ENCODE assay signal across 9 mouse cellular contexts in genomic region chr4:74222360-74222759, GRCm38 (mm10). TPM values are rescaled to one million over a fixed set of nuclear protein-coding genes. Genes with fewer than 3 reads are reported as not detected.
A peak's percentile ranks its signal among the peaks of the same experiment; 100 is the strongest.
DNase-seq lines count a peak whose midpoint lies in the region; ATAC-seq and TF ChIP-seq lines count a peak whose summit lies in the region.
"Had no signal": no experiment of that assay in that cellular context is flagged by ENCODE, and none has a peak within 500 bp of the region (broad histone marks: within the 10 kb centered on the region; RNA-seq: fewer than 3 reads in every experiment).

No protein-coding gene starts in this region.

- H3K4me3 ChIP-seq in gastrocnemius, adult 2 months = no peak overlapping the region
- no peak overlapping the region for H3K4me3 ChIP-seq in midbrain, embryonic 14.5 days (replicated peaks; ENCODE audit: low read depth, low read length)
- no peak overlapping the region for H3K4me3 ChIP-seq in midbrain, embryonic 10.5 days
- no peak overlapping the region for H3K4me3 ChIP-seq in cortical plate, adult 2 months (ENCODE audit: insufficient read depth, low read length)
- no peak overlapping the region for H3K4me3 ChIP-seq in hindbrain, embryonic 16.5 days (ENCODE audit: low read length)
- H3K4me3 ChIP-seq: neural tube, embryonic 13.5 days had no signal

- peak; percentile 68 for TF ChIP-seq CTCF in gastrocnemius, adult 2 months (IDR thresholded peaks at IDR 0.05)
- peak; percentile 37; the same call in 1 of the 2 replicates for TF ChIP-seq CTCF in cortical plate, adult 2 months (IDR thresholded peaks at IDR 0.05; ENCODE audit: extremely low read depth, insufficient read depth, low read length)

- no peak overlapping the region for H3K4me2 ChIP-seq in midbrain, embryonic 14.5 days (ENCODE audit: low read length)
- H3K4me2 ChIP-seq in hindbrain, embryonic 16.5 days (ENCODE audit: low read length) = no peak overlapping the region
- H3K4me2 ChIP-seq: neural tube, embryonic 13.5 days had no signal

- WGBS in midbrain, embryonic 14.5 days = 50% methylated on average over 3 of the region's 3 CpGs
- WGBS in midbrain, embryonic 10.5 days = 43% methylated on average over 3 of the region's 3 CpGs
- WGBS in hindbrain, embryonic 16.5 days = 42% methylated on average over 3 of the region's 3 CpGs

- intact Hi-C loops in gastrocnemius, adult 2 months (cut with DNase I) = no loop called here
- intact Hi-C loops in gastrocnemius, postnatal 14 days (cut with DNase I; ENCODE audit: low total_unique reads) = no loop called here

- no peaks in the 10 kb centered on the region for H3K27me3 ChIP-seq in midbrain, embryonic 14.5 days (ENCODE audit: control insufficient read depth, insufficient read depth, low read length)
- no peaks in the 10 kb centered on the region for H3K27me3 ChIP-seq in midbrain, embryonic 10.5 days (ENCODE audit: low read depth, poor library complexity, severe bottlenecking)
- H3K27me3 ChIP-seq in splenic B cell, adult 2 months (ENCODE audit: control insufficient read depth, insufficient read depth, low read length, poor library complexity, severe bottlenecking) = no peaks in the 10 kb centered on the region
- no peaks in the 10 kb centered on the region for H3K27me3 ChIP-seq in hindbrain, embryonic 16.5 days (replicated peaks; ENCODE audit: control insufficient read depth, insufficient read depth, low read length)
- H3K27me3 ChIP-seq: neural tube, embryonic 13.5 days had no signal

- no peaks in the 10 kb centered on the region for H3K4me1 ChIP-seq in midbrain, embryonic 14.5 days (ENCODE audit: control insufficient read depth, insufficient read depth, low read length)
- no peaks in the 10 kb centered on the region for H3K4me1 ChIP-seq in midbrain, embryonic 10.5 days
- H3K4me1 ChIP-seq in cortical plate, adult 2 months (ENCODE audit: control insufficient read depth, insufficient read depth, low read length) = no peaks in the 10 kb centered on the region
- H3K4me1 ChIP-seq in hindbrain, embryonic 16.5 days (ENCODE audit: control insufficient read depth, insufficient read depth, low read depth, low read length) = no peaks in the 10 kb centered on the region
- H3K4me1 ChIP-seq: neural tube, embryonic 13.5 days had no signal

- no peak overlapping the region for H3K9ac ChIP-seq in midbrain, embryonic 14.5 days (replicated peaks; ENCODE audit: low read length)
- H3K9ac ChIP-seq in hindbrain, embryonic 16.5 days (ENCODE audit: low read depth, low read length) = no peak overlapping the region
- H3K9ac ChIP-seq: neural tube, embryonic 13.5 days had no signal

- H3K9me3 ChIP-seq in midbrain, embryonic 14.5 days (ENCODE audit: control insufficient read depth, low read length) = no peaks in the 10 kb centered on the region
- H3K9me3 ChIP-seq in midbrain, embryonic 10.5 days (replicated peaks) = no peaks in the 10 kb centered on the region
- no peaks in the 10 kb centered on the region for H3K9me3 ChIP-seq in hindbrain, embryonic 16.5 days (ENCODE audit: control insufficient read depth, low read length)
- H3K9me3 ChIP-seq: neural tube, embryonic 13.5 days had no signal

- H3K27ac ChIP-seq in gastrocnemius, adult 2 months = no peak overlapping the region
- no peak overlapping the region for H3K27ac ChIP-seq in midbrain, embryonic 14.5 days (replicated peaks; ENCODE audit: low read depth, low read length)
- H3K27ac ChIP-seq in midbrain, embryonic 10.5 days (replicated peaks) = no peak overlapping the region
- H3K27ac ChIP-seq in cortical plate, adult 2 months (ENCODE audit: insufficient read depth, low read length) = no peak overlapping the region
- H3K27ac ChIP-seq in hindbrain, embryonic 16.5 days (ENCODE audit: low read depth, low read length) = no peak overlapping the region
- H3K27ac ChIP-seq: neural tube, embryonic 13.5 days had no signal

- ATAC-seq in midbrain, embryonic 14.5 days (ENCODE audit: low FRiP score, low TSS enrichment) = no peak
- no peak for ATAC-seq in hindbrain, embryonic 16.5 days

- TF ChIP-seq POLR2A in cortical plate, adult 2 months (IDR thresholded peaks at IDR 0.05; ENCODE audit: extremely low read depth, insufficient read depth, low read length) = no peak

- no peaks in the 10 kb centered on the region for H3K36me3 ChIP-seq in midbrain, embryonic 14.5 days (ENCODE audit: control insufficient read depth, insufficient read depth, low read length)
- H3K36me3 ChIP-seq in midbrain, embryonic 10.5 days = no peaks in the 10 kb centered on the region
- no peaks in the 10 kb centered on the region for H3K36me3 ChIP-seq in splenic B cell, adult 2 months (ENCODE audit: control insufficient read depth, insufficient read depth, low read length, poor library complexity, severe bottlenecking)
- no peaks in the 10 kb centered on the region for H3K36me3 ChIP-seq in hindbrain, embryonic 16.5 days (ENCODE audit: control insufficient read depth, insufficient read depth, low read length)
- H3K36me3 ChIP-seq: neural tube, embryonic 13.5 days had no signal

- DNase-seq in gastrocnemius, adult 2 months = no peak
- no peak for DNase-seq in gastrocnemius, postnatal 14 days
- peak; percentile 47 for DNase-seq in midbrain, embryonic 14.5 days
- DNase-seq in midbrain, embryonic 10.5 days (ENCODE audit: low spot score) = no peak
- DNase-seq in splenic B cell, adult 2 months (ENCODE audit: low read depth, low spot score) = peak; percentile 33
- no peak for DNase-seq in spleen, adult 12 weeks (ENCODE audit: low spot score)

RNA-seq across cellular contexts. Expression of gene Kdm4c, which starts 19.9 kb away (rescaled TPM):
- total RNA-seq in gastrocnemius, adult 2 months (2021) = 10 to 100 TPM in 1 of 2 experiments, 1 to 10 TPM in 1; 9.9 to 10.1 TPM
- 1 to 10 TPM; 8.9 to 9.2 TPM for total RNA-seq in gastrocnemius, postnatal 14 days (2021)
- polyA plus RNA-seq in midbrain, embryonic 14.5 days (2014; fragmentation: Nextera tagmentation; extraction: Ambion mirVana) = 14.3 and 20.5 TPM in 2 replicates
- polyA plus RNA-seq in midbrain, embryonic 10.5 days (2016; fragmentation: Nextera tagmentation; extraction: Ambion mirVana) = 9.5 and 12.5 TPM in 2 replicates
- polyA plus RNA-seq in cortical plate, adult 2 months (2012; rRNA removed) = 12.2 and 12.8 TPM in 2 replicates
- 14.8 and 15.1 TPM in 2 replicates for polyA plus RNA-seq in hindbrain, embryonic 16.5 days (2015; fragmentation: Nextera tagmentation; extraction: Ambion mirVana)

Comparison
In these comparisons a context has a peak if more than half of its experiments do, and no peak if none do; other contexts are left out.
1. DNase-seq: peak in midbrain, embryonic 14.5 days (single experiment) and splenic B cell, adult 2 months (single experiment); none in gastrocnemius, adult 2 months (single experiment), gastrocnemius, postnatal 14 days (single experiment), midbrain, embryonic 10.5 days (single experiment) and spleen, adult 12 weeks (single experiment).